Mouse (Mus musculus): Measurements from ENCODE around the gene Slc25a48. TPM values are rescaled to one million over a fixed set of nuclear protein-coding genes. Genes with fewer than 3 reads are reported as not detected.
A peak's percentile ranks its signal among the peaks of the same experiment; 100 is the strongest.

Gene Slc25a48
- total RNA-seq, 2 experiments from 2014 or later = 2.4 to 5.9 TPM

GRCm38 (mm10) chr13:56444996-56445395 is 6.8 kb downstream of the Slc25a48 start:
- DNase-seq (ENCODE audit: low spot score in 2 of 2) = no peak

DNA sequence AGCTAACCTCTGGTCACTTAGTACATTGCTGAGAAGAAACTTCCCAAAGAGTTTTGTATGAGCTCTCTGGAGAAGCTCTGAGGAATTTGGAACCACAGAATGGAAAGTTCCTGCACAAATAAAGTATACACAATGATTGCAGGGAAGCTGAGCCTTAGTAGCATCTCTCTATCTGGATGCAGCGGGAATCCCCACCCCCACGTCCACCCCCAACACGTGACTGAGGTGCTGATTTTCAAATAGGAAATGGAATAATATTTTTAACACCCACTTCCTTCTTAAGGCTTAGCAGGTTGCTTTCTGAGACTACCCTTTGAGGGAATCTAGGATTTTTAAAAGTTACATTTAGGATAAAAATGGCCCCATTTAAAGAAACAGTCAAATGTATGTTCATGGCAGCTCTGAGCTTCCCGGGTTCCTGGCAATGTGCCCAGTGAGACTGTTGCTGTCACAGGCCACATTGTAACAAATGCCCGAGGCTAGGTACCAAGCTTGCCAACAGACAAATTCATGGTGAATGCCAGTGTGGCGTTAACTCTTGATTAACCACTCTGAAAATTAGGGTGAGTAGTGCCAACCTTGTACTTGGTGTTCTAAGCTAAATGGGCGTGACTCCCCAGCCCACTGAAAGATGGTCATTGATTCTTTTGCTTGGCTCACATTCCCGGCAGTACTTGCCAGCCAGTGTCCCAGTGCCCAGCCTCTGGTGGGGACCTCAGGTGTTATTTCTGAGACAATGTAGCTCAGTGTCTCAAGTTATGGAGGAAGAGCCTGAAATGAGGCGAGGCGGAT is 11.3 kb downstream of the Slc25a48 start:
- DNase-seq (ENCODE audit: low spot score in 2 of 2) = no peak

- no peak for DNase-seq (ENCODE audit: low spot score in 2 of 2)
Observed at GRCm38 (mm10) chr13:56450035-56450434, 11.9 kb downstream of the Slc25a48 start.

GRCm38 (mm10) chr13:56458001-56458400 is 19.8 kb downstream of the Slc25a48 start:
- no peak for DNase-seq (ENCODE audit: low spot score in 2 of 2)

DNA sequence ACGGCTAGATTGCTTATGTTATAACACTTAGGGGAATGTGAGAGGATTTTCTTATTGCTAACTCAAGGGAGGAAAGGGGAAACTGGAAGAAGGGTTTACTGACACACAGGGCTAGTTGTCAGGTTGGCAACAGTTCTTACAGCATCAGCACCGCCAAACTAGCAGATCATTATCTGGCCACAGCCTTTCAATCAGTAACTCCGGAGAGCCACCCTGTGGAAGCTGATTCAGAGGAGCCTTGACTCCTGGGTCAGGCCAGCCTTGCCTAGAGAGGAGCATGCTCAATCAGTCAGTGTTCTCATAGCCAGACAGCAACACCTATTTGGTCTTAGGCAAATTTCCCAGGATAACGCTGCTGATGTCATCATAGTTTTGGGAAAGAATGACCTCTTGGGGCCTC is 23.3 kb downstream of the Slc25a48 start:
- DNase-seq (ENCODE audit: low spot score in 2 of 2) = no peak

GRCm38 (mm10) chr13:56462791-56463190 is 24.6 kb downstream of the Slc25a48 start:
- no peak for DNase-seq (ENCODE audit: low spot score in 2 of 2)

GRCm38 (mm10) chr13:56463261-56463660 is 25.1 kb downstream of the Slc25a48 start:
- no peak for DNase-seq (ENCODE audit: low spot score in 2 of 2)

DNA sequence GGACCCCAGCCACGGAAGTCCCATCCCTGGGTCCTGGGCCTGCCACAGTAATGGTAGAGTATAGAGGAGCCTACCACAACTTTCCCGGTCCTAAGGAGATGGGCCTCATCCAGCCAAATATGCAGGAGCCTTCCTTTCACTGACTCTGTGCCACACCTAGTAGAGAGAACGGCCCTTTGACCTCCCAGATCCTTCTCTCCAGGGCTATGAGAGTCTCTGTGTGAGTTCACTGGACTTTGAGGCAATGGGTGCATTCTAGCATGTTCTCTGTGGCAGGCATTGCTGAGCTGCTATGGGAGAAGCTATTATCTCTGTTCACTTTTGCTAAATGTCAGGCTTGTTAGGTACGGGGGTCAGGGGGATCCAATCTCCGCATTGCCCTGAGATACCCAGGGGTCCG is 25.6 kb downstream of the Slc25a48 start:
- DNase-seq (ENCODE audit: low spot score in 2 of 2) = no peak

- no peak for DNase-seq (ENCODE audit: low spot score in 2 of 2)
Observed at GRCm38 (mm10) chr13:56467786-56468185, 29.6 kb downstream of the Slc25a48 start.

- DNase-seq (ENCODE audit: low spot score in 2 of 2) = no peak
Observed at GRCm38 (mm10) chr13:56468536-56468935, 30.4 kb downstream of the Slc25a48 start.

- no peak for DNase-seq (ENCODE audit: low spot score in 2 of 2)
Observed at GRCm38 (mm10) chr13:56471211-56471610, 33.1 kb downstream of the Slc25a48 start.

DNA sequence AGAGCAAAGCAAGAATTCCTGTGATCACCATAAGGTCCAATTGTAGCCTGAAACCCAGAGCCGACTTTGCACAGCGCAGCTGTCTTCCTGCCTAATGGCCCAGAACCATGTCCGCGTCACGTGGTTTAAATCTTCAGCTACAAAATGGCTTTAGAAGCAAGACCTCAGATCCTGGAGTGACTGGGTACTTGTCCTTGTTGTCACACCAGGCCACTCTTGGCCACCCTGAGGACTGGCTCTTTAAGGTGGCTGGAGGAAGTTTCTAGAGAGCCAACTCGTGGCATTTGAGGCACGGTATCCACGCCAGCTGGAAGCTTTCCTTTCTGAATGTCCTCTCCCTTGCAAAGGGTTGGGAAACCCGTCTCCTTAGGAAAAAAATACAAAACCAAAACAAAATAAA is 33.8 kb downstream of the Slc25a48 start:
- DNase-seq (ENCODE audit: low spot score in 2 of 2) = no peak

GRCm38 (mm10) chr13:56472661-56473060 is 34.5 kb downstream of the Slc25a48 start:
- DNase-seq (ENCODE audit: low spot score in 2 of 2) = no peak

DNA sequence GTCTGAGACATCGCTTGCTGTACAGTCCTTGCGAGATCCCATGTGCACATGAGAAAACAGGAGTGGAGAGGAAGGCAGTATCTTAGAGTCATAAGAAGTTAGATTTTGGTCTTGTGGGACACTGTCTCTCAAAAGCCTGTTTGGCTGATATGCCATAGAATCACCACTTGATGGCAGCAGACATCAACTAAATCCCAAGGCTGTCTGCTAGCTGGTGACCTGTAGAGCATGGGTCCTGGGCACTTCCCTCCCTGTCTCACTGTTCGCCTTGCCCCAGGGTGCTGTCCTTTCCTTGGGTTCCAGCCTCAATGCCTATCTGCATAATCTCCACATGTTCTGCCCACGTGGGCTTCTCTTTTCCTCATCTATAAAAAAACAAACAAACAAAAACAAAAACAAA is 37.2 kb downstream of the Slc25a48 start:
- peak in 1 of 2 experiments; percentile 19 for DNase-seq (ENCODE audit: low spot score in 2 of 2)

DNA sequence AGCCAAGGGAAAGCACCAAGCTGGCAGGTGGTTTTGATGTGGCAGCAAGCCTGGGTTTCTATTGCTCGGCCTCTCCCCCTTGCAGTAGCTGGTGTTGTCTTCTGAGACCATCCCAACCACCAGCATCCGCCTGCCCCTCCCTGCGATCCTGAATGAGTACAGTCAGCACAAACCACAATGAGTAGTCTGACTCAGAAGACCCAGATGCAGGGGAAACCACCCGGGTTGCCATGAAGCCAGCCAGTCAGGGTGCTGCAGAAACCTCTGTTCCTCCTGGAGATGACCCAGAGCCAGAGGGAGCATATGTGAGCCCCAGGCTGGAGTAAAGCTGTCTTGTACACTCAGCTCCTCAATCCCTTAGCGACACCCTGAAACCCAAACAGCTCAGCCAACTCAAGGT is 38.6 kb downstream of the Slc25a48 start:
- DNase-seq (ENCODE audit: low spot score in 2 of 2) = no peak

GRCm38 (mm10) chr13:56477271-56477670 is 39.1 kb downstream of the Slc25a48 start:
- no peak for DNase-seq (ENCODE audit: low spot score in 2 of 2)

- DNase-seq (ENCODE audit: low spot score in 2 of 2) = no peak
Observed at GRCm38 (mm10) chr13:56478027-56478426, 39.9 kb downstream of the Slc25a48 start.

DNA sequence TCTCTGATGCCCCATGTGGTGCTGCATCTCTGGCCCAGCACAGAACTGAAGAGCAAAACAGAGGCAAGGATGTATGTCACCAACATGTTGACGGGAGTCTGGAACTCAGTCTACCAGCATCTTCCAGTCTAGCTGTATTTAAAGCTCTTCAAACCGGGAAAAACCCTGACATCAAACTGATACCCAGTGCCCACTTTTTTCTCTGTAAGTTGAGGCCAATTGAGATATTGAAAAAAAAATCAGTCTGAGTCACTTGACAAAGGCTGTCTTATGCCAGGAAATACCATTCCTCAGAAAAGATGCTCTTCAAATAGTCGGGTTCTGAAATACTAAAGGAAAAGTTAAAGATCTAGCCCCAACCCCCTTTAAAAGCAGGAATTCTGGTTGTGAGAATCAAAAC is 44.0 kb downstream of the Slc25a48 start, which contains the start of gene Il9:
Gene Il9 (minus strand): TSS at position 101 of the 400 bp plus-strand sequence.
- DNase-seq (ENCODE audit: low spot score in 2 of 2) = no peak

- no peak for DNase-seq (ENCODE audit: low spot score in 2 of 2)
Observed at GRCm38 (mm10) chr13:56488012-56488411, 49.9 kb downstream of the Slc25a48 start.

DNA sequence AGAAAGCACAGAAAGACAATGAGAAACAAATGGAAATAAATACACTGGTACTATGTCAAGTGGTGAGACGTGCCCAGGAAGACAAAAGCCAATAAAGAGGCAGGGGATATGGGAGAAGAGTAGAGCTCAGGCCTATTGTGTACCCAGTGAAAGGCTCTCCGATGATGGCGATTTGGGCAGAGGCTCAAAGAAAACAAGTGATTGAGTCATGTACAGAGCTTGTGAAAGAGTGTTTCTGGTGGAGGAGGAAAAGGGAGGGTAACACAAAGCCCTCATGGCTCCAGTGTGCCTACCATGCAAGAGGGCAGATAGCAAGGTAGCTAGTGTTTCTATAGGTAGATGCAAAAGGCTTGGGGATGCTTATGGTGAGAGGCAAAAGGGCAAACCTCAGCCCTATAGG is 56.3 kb downstream of the Slc25a48 start:
- no peak for DNase-seq (ENCODE audit: low spot score in 2 of 2)

GRCm38 (mm10) chr13:56500132-56500531 is 62.0 kb downstream of the Slc25a48 start:
- no peak for DNase-seq (ENCODE audit: low spot score in 2 of 2)

GRCm38 (mm10) chr13:56500636-56501035 is 62.5 kb downstream of the Slc25a48 start:
- no peak for DNase-seq (ENCODE audit: low spot score in 2 of 2)

GRCm38 (mm10) chr13:56501866-56502420 is 63.8 kb downstream of the Slc25a48 start:
- no peak for DNase-seq (ENCODE audit: low spot score in 2 of 2)
